Mouse (Mus musculus) v-Abl transformed pro-B cells (cell line): ENCODE measurements around the gene Exosc7.

ENCODE experiments used
- in situ Hi-C, 2 experiments: fragments of 400-800 bp; cut with MboI; formaldehyde crosslinking; loops; one replicate each; pipeline ENCODE4 v1.15.1; 2025; ENCODE audit not compliant: unreplicated experiment in 2 of 2

Exosc7 gene

GRCm38 (mm10) chr9:123132994-123133393 lies 20.0 kb downstream of the Exosc7 start:
- in situ Hi-C loops, result no loop called here

- in situ Hi-C loops, result no loop called here
Observed at GRCm38 (mm10) chr9:123136953-123137682, 24.1 kb downstream of the Exosc7 start.

- in situ Hi-C loops, result no loop called here
Observed at GRCm38 (mm10) chr9:123138891-123139474, 26.0 kb downstream of the Exosc7 start.

GRCm38 (mm10) chr9:123139887-123140614 lies 27.0 kb downstream of the Exosc7 start:
- in situ Hi-C loops, result no loop called here

- in situ Hi-C loops, result no loop called here
Observed at GRCm38 (mm10) chr9:123148430-123148829, 35.4 kb downstream of the Exosc7 start.

GRCm38 (mm10) chr9:123150241-123151020 lies 37.4 kb downstream of the Exosc7 start, which contains the start of gene Clec3b:
Gene Clec3b, plus strand, starts transcription at chr9:123150946.
- in situ Hi-C loops, result loop anchor here in 1 of 2 experiments (25.0 kb wide), 1 partner anchor 287 kb away; no protein-coding TSS in a partner anchor

GRCm38 (mm10) chr9:123151561-123151960 lies 38.5 kb downstream of the Exosc7 start:
- in situ Hi-C loops, result loop anchor here in 1 of 2 experiments (25.0 kb wide), 1 partner anchor 286 kb away; no protein-coding TSS in a partner anchor

GRCm38 (mm10) chr9:123152026-123152425 lies 39.0 kb downstream of the Exosc7 start:
- in situ Hi-C loops, result loop anchor here in 1 of 2 experiments (25.0 kb wide), 1 partner anchor 285 kb away; no protein-coding TSS in a partner anchor

GRCm38 (mm10) chr9:123153121-123153520 lies 40.1 kb downstream of the Exosc7 start:
- in situ Hi-C loops, result loop anchor here in 1 of 2 experiments (25.0 kb wide), 1 partner anchor 284 kb away; no protein-coding TSS in a partner anchor

GRCm38 (mm10) chr9:123156910-123157361 lies 43.9 kb downstream of the Exosc7 start:
- in situ Hi-C loops, result loop anchor here in 1 of 2 experiments (25.0 kb wide), 1 partner anchor 280 kb away; no protein-coding TSS in a partner anchor

GRCm38 (mm10) chr9:123157699-123158098 lies 44.7 kb downstream of the Exosc7 start:
- in situ Hi-C loops, result loop anchor here in 1 of 2 experiments (25.0 kb wide), 1 partner anchor 280 kb away; no protein-coding TSS in a partner anchor

GRCm38 (mm10) chr9:123158125-123158836 lies 45.3 kb downstream of the Exosc7 start:
- in situ Hi-C loops, result loop anchor here in 1 of 2 experiments (25.0 kb wide), 1 partner anchor 279 kb away; no protein-coding TSS in a partner anchor

- in situ Hi-C loops, result loop anchor here in 1 of 2 experiments (25.0 kb wide), 1 partner anchor 278 kb away; no protein-coding TSS in a partner anchor
Observed at GRCm38 (mm10) chr9:123159330-123159729, 46.3 kb downstream of the Exosc7 start.

- in situ Hi-C loops, result loop anchor here in 1 of 2 experiments (25.0 kb wide), 1 partner anchor 276 kb away; no protein-coding TSS in a partner anchor
Observed at GRCm38 (mm10) chr9:123161792-123162191, 48.8 kb downstream of the Exosc7 start.

GRCm38 (mm10) chr9:123162985-123163694 lies 50.1 kb downstream of the Exosc7 start:
- in situ Hi-C loops, result loop anchor here in 1 of 2 experiments (25.0 kb wide), 1 partner anchor 274 kb away; no protein-coding TSS in a partner anchor

GRCm38 (mm10) chr9:123165781-123166443 lies 52.9 kb downstream of the Exosc7 start:
- in situ Hi-C loops, result loop anchor here in 1 of 2 experiments (25.0 kb wide), 1 partner anchor 271 kb away; no protein-coding TSS in a partner anchor

- in situ Hi-C loops, result loop anchor here in 1 of 2 experiments (25.0 kb wide), 1 partner anchor 264 kb away; no protein-coding TSS in a partner anchor
Observed at GRCm38 (mm10) chr9:123173760-123174159, 60.7 kb downstream of the Exosc7 start.
